ENCODE assay signal across 17 mouse cellular contexts in genomic region chr19:11080934-11081333, GRCm38 (mm10). TPM values are rescaled to one million over a fixed set of nuclear protein-coding genes. Genes with fewer than 3 reads are reported as not detected.
"Had no signal": no experiment of that assay in that cellular context is flagged by ENCODE, and none has a peak within 500 bp of the region (broad histone marks: within the 10 kb centered on the region; RNA-seq: fewer than 3 reads in every experiment).

Ms4a8a (minus strand) TSS chr19:11081102.

- ATAC-seq: inflammation-experienced regulatory T-cells, adult 6 months; liver, postnatal 0 days had no signal

- DNase-seq: kidney, adult 2 months; kidney, postnatal 14 days; layer of hippocampus, adult 9-11 months; layer of hippocampus, postnatal 36 days; liver; liver, embryonic 13.5 days; liver, postnatal 0 days; midbrain, embryonic 14.5 days; right cerebral cortex, postnatal 4 days; thymus, postnatal 14 days had no signal

- H3K27ac ChIP-seq: kidney, embryonic 15.5 days; limb, embryonic 12.5 days; liver, embryonic 13.5 days; midbrain, embryonic 10.5 days; neural tube, embryonic 12.5 days; stomach, embryonic 15.5 days had no signal

- H3K4me3 ChIP-seq: kidney, embryonic 15.5 days; limb, embryonic 12.5 days; liver, embryonic 13.5 days; midbrain, embryonic 10.5 days; neural tube, embryonic 12.5 days; stomach, embryonic 15.5 days had no signal

RNA-seq across cellular contexts. Expression of gene Ms4a8a, which starts in this region (rescaled TPM):
- total RNA-seq: layer of hippocampus, postnatal 36 days; left cerebral cortex, postnatal 36 days had no signal
